Mouse (Mus musculus) lung, postnatal 10 days (tissue): ENCODE measurements at regions not wholly inside any gene's neighbourhood (a gene's known extent, or its start where the extent isn't known, plus 50 kb on each side); places are given as distances from the start of the nearest gene placed in this dataset.
A peak's percentile ranks its signal among the peaks of the same experiment; 100 is the strongest.

Experiments used
- DNase-seq: peaks from one replicate; pipeline ENCODE4 v3.0.0; 2021

DNA sequence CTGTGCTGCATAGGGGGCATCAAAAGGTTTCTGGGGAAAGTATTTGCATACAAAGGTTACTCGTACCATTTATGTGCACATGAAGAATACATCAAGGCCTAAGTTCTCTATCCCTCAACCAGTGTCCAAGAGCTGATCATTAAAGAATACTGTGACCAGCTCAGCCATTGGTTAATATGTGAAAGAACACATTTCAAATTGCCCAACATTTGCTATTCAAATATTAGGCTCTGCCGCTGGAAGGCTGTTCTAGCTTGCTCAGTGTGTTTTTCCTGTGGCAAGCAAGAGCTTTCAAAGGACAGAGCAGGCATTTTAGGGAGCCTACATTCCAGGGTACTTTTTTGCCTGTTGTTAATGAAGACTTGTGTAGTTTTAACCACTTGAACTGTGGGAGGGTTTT lies 220.8 kb downstream of the Ahr start:
- DNase-seq = no peak

DNA sequence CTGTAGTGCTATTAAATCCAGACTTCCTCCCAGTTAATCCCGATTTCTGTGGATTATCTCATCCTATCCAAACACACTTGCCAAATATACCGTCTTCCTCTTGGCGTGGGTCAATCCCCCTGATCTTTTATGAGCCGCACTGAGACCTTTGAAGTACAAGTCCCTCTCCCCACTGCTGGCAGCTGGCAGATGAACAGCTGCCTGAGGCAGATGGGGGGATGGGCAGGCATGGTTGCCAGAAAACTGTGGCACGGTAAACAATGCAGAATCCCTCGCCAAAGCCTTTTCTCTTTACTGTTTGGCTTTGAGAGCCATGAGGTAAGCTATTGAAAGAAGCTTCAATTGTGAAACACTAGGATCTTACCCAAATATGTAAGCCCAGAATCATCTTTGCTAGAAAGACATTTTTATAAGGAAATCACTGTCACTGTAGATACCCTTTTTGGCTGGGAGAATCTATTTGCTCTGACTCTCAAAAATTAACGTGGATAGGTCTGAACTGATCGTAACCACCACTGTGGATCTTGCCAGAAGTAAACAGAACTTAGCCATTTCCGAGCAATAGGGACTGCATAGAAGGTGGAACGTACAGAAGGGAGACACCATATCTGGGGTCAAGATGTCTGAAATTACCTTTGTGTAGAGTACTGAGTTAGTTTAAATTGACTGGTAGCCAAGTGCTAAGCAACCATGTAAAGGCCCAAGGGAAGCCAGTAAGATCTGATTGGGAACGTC lies 221.5 kb downstream of the Ahr start:
- DNase-seq = peak; percentile 66

- DNase-seq = no peak
Measured at GRCm38 (mm10) chr12:35308537-35308936, 226.3 kb downstream of the Ahr start.

DNA sequence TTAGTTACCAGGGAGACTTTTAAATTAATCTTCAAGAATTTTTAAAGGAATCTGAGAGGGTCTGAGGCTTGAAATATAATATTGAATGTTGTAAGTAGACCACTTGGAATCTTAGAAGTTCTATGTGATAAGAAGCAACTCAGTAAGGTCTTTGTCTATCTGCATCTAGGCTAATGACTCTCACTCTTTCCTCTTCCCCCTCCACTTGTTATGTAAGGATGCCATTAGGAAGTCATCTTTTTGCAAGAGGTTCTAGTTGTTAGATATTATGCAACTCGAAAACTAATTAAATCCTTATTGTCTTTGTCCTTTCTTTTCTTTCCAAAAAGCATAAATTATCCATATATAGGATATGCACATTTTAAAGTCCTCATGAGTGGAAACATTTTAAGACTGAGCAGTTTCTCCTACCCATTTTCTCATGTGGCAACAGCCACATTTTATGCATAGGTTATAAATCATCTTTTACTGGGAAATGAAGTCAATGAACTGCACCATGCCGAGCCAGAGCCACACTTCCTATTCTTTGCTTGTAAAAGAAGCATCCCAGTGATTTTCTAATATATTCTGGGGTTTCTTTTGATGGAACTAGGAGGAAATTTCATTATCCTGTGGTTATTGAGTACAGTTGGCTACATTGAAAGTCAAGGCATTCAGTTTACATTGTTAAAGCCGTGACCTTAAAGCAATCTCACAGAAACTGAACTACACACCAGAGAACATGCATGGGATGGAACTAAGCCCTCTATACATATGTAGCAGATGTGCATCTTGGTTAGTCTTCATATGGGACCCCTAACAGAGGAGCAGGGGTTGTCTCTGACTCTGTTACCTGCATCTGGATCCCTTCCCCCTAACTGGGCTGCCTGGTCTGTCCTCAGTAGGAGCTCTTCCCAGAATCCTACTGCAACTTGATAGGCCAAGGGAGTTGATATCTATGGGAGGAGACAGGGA lies 230.8 kb downstream of the Ahr start:
- DNase-seq = no peak

GRCm38 (mm10) chr12:35303188-35303587 lies 231.7 kb downstream of the Ahr start:
- DNase-seq = no peak

GRCm38 (mm10) chr12:35294668-35295067 lies 240.2 kb downstream of the Ahr start:
- DNase-seq = peak; percentile 28

DNA sequence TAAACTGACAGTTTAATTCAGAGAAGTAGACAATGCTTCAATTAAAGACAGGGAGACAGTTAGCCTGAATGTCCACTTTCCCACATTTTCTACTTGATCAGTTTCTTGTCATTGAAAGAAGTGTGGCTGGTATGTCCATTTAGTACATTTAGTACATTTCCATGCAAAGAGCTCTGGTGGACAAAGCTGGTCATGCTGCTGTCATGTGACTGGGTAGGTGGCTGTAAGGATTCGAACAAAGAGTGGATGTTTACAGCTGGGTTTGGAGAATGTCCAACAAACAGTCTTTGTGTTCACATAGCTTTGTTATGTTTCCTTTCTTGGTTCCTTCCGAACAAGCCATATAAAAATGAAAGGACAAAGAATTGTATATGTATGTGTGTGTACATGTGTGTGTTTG lies 241.3 kb downstream of the Ahr start:
- DNase-seq = peak; percentile 62

- DNase-seq = peak; percentile 14
Measured at GRCm38 (mm10) chr12:35291941-35292341, 242.9 kb downstream of the Ahr start.

GRCm38 (mm10) chr12:35287974-35288373 lies 241.0 kb downstream of the Snx13 start:
- DNase-seq = no peak

GRCm38 (mm10) chr12:35287570-35287969 lies 240.6 kb downstream of the Snx13 start:
- DNase-seq = no peak

DNA sequence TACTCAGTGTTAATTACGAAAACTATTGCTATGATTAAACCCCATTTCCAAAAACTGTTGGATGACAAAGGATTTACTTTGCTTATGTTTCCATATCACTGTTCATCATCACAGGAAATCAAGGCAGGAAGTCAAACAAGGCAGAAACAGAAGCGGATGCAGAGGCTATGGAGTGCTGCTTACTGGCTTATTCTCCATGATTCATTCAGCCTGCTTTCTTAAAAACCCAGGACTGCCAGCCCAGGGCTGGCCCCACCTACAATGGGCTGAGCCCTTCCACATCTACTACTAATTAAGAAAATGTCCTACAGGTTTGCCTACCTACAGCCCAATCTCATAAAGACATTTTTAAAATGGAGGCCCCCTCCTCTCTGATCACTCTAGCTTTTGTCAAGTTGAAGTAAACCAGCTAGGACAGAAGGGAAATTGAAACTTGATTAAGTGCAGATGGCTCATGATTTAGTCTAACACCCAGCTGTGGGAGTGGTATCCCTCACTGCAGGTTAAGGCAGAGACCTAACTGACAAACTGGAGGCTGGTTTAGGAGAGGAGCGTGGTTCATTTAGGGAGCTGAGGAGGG lies 240.1 kb downstream of the Snx13 start:
- DNase-seq = peak; percentile 23

- peak; percentile 49 for DNase-seq
Measured at GRCm38 (mm10) chr12:35284345-35284744, 237.4 kb downstream of the Snx13 start.

- peak; percentile 39 for DNase-seq
Measured at GRCm38 (mm10) chr12:35283925-35284324, 236.9 kb downstream of the Snx13 start.

- no peak for DNase-seq
Measured at GRCm38 (mm10) chr12:35283407-35283806, 236.4 kb downstream of the Snx13 start.

- DNase-seq = no peak
Measured at GRCm38 (mm10) chr12:35269465-35269864, 222.5 kb downstream of the Snx13 start.

GRCm38 (mm10) chr12:35268006-35268405 lies 221.0 kb downstream of the Snx13 start:
- no peak for DNase-seq

- DNase-seq = no peak
Measured at GRCm38 (mm10) chr12:35267023-35267654, 220.2 kb downstream of the Snx13 start.

GRCm38 (mm10) chr12:35259781-35260180 lies 212.8 kb downstream of the Snx13 start:
- no peak for DNase-seq

DNA sequence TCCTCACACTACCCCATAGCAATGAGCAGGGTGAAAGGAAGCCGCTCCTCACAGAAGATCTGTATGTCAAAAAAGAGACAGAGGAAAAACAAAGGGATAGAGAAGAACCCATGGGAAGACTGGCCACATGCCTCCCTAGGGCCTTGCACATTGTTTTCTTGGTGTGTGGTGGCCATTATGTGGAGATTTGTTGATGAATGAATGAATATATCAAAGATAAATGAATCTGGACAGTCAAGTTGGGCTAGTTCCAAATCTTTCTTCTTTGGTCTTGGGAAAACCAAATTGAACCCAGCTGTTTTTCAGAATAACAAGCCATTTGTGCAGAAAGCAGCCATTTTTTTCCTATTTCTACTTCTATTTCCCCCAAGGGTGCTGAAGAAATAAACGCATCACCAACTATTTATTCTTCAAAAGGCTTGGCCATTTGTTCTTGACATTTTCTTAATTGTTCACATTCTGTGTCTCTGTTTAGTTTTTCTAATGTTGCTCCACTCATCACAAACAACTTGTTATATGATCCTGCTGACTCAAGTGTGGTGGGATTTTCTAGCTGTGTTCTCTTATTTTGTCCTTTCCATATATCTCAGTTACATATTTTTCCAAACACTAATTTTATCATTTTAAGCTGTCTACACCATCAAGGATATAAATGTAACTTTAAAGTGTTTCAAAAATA lies 208.9 kb downstream of the Snx13 start:
- DNase-seq = peak; percentile 8

DNA sequence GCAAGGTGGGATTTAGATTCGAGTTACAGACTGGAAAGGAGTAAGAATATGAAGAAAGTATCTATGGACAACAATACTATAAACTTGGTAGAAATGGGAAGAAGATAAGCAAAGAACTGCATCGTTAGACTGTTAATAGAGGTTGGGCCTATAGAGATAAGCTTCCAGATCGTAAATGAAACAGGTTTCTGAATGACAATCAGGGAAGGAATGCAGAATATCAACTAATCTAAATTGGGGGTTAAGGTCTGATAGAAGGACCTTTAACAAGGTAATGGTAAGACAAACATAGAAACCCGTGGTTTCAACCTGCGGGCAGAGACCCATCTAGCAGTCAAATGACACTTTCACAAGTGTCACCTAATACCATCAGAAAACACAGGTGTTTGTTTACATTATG lies 201.5 kb downstream of the Snx13 start:
- no peak for DNase-seq

- peak; percentile 43 for DNase-seq
Measured at GRCm38 (mm10) chr12:35246226-35247014, 199.4 kb downstream of the Snx13 start.

DNA sequence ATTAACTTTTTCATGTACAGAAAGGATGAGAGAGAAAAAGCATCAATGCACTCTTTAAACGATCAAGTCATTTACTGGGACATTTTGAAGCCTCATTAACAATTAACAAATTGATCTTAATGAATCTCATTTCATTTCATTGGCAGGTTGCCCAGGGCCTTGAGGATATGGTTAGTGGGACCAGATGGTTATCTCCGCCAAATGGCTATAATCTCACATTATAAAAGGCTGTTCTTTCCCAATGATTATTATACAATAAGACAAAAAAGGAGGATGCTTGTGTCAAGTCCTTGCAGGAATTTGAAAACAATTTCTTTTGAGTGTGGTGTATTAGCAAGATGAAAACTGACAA lies 185.3 kb downstream of the Snx13 start:
- no peak for DNase-seq
